Mouse (Mus musculus) heart, adult 10 weeks (tissue): ENCODE results near the gene Klhdc7a. TPM values are rescaled to one million over a fixed set of nuclear protein-coding genes. Genes with fewer than 3 reads are reported as not detected.

Source experiments
- polyA plus RNA-seq: library from polyadenylated mRNA; stranded (reverse); fragments of 350-450 nt; fragmentation: Illumina TruSeq; extraction: RNeasy Lipid Tissue Mini Kit (QIAGEN cat#74804); gene quantifications from one replicate; pipeline ENCODE4 v1.2.3, GENCODE M21; 2014; ENCODE audit warnings: low read depth, low replicate concordance

Gene Klhdc7a
- polyA plus RNA-seq: 2.5 TPM

DNA sequence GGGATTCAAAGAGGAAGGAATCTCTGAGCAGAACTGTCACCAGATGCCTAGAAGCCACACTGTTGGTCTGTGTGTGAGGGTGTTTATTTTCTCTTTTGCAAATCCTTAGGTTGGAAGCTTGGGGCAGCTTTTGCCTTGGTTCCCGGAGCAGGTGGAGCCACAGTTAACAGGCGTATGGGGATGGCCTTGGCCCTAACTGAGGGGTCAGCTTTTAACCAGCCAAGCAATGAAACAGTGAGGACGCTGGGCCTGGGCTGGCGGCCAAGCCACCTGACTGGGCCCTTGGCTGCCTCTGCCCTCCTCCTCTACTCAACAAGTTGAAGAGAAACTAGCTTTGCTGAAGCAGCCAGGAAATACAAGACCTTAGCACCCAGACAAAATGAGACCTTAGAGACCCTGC, at the start of gene Klhdc7a:
Gene Klhdc7a, minus strand, starts transcription at position 105 of the 400 bp plus-strand sequence.

Other genes starting within 250 kb of the Klhdc7a start
- gene Pax7, start 134.5 kb downstream of the Klhdc7a start, polyA plus RNA-seq: not detected